Mouse (Mus musculus): Measurements from ENCODE around the gene Hist1h4c.

DNA sequence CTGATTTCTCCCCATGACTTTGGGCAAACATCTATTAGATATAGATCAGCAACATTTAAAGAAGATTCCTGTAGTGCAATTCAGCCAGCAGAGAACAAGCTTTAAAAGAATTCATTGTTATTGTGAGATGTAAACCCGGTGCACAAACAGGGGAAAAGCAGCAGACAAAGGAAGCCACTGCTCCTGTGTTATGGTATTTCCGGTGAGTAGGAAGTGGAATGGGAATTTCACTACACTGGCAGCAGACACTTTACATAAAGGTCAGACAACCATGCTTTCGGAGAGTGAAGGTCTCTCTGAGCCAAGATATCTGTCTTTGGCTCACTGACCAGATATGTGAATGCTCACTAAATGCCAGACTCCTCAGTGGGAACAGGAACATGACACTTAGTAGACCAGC lies 35.7 kb downstream of the Hist1h4c start:
- TF ChIP-seq CTCF (IDR thresholded peaks at IDR 0.05; ENCODE audit: extremely low read depth, insufficient read depth, insufficient read length, insufficient replicate concordance), result no peak
- TF ChIP-seq POLR2A (IDR thresholded peaks at IDR 0.05; ENCODE audit: low read depth, low read length), result no peak

Data from spleen, adult 2 months (tissue).